Mouse (Mus musculus) embryonic stem cell, embryonic (primary cell): ENCODE results near the gene Coq8a.

ENCODE experiments used
- CTCF ChIA-PET, 4 experiments: fragments of 300-600 bp in 2 of 4; fragments of 350-600 bp in 2 of 4; sonication (Branson Sonifier 250); formaldehyde crosslinking; loops; one replicate each; lab custom pipeline; 2022; ENCODE audit warnings: inconsistent platforms in 2 of 4; lab: Charles Lee
- POLR2A ChIA-PET, 4 experiments: fragments of 300-600 bp in 2 of 4; fragments of 350-600 bp in 2 of 4; sonication (Branson Sonifier 250); formaldehyde crosslinking; loops; one replicate each; lab custom pipeline; 2022; ENCODE audit warnings: antibody characterized with exemption in 4 of 4, inconsistent platforms in 1 of 4; lab: Charles Lee

The Coq8a gene

DNA sequence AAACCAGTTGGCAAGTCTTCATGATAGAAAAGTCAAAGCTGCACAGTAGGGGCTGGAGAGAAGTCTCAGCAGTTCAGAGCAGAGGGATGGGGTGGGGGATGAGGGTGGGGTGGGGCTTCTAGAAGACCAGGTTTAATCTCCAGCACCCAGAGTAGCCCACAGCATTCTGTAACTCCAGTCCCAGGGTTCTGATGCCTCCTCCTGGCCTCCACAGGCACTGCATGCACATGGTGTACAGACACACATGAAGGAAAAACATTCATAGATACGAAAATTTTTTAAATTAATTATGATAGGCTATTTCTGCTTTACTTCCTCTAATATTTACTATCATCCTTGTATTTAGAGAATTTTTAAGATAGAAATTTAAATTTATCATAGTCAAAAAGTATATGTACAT, 82.9 kb downstream of the Coq8a start:
- POLR2A ChIA-PET = interaction anchor here in 1 of 4 experiments (0.6 to 1.9 kb wide), 3 partner anchors 14 to 76 kb away, joined by 3 to 6 read pairs (median 3); no protein-coding TSS in a partner anchor

More for the DNA sequence above, 82.9 kb downstream of the Coq8a start:
- CTCF ChIA-PET = interaction anchor here in 3 of 4 experiments (0.6 to 2.1 kb wide), 5 partner anchors 15 to 382 kb away, joined by 3 to 7 read pairs (median 3); no protein-coding TSS in a partner anchor
